Mouse (Mus musculus) liver, adult 2 months (tissue): ENCODE measurements around the gene Gm13696.

Source experiments
- CTCF ChIP-seq: fragments of 200-500 bp; IDR thresholded peaks from 2 replicates; pipeline ENCODE4 v1.5.1; 2011; ENCODE audit warnings: low read depth, low read length, control low read depth
- POLR2A ChIP-seq: fragments of 200-500 bp; IDR thresholded peaks from 2 replicates; pipeline ENCODE4 v1.6.1; 2011; ENCODE audit warnings: low read length, control low read depth; ENCODE audit not compliant: insufficient read depth; ENCODE audit errors: extremely low read depth

- TF ChIP-seq CTCF (no peak), POLR2A (no peak)
Observed at GRCm38 (mm10) chr2:84022905-84023304, 50.0 kb downstream of the Gm13696 start.
